In the genomic region with DNA sequence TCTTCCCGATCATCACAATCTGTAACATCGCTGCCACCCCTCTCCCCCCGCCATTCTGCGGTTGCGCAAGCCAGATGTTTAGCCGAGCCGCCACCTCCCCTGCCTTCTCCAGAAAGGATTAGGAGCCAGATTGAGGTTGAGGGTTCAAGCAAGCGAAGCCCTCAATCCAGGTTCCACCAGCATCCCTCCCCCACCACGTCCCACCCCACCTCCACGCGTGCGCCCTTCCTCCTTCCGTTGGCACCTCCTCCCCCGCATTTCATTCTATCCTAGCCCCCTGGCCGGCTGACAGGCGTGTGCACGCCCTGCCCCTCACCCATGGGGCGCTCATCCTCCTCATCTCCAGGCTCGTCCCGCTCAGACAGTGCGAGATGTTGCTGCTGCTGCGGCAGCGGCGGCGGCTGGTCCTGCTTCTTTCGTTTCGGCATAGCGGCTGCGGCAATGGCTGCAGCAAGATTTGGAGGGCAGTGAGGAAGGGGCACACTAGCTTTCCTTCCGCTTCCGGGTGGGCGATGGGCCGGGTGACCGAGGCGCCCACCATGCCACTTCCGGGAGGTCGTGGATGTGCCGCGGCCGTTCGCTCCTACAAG, we compare ENCODE assay signal across 7 mouse cellular contexts. TPM values are rescaled to one million over a fixed set of nuclear protein-coding genes. Genes with fewer than 3 reads are reported as not detected.
DNase-seq lines count a peak whose midpoint lies in the region; ATAC-seq and TF ChIP-seq lines count a peak whose summit lies in the region.

No protein-coding gene starts in this region.

- H3K4me1 ChIP-seq in megakaryocyte, embryonic 14.5 days = peaks cover 29% of the 10 kb centered on the region
- peaks cover 6% of the 10 kb centered on the region; the same call in 1 of the 2 replicates for H3K4me1 ChIP-seq in brown adipose tissue, adult 24 weeks (ENCODE audit: control insufficient read depth, insufficient read depth, insufficient read length, low read length)
- H3K4me1 ChIP-seq in forebrain, embryonic 15.5 days = peaks cover 22% of the 10 kb centered on the region
- peaks cover 10% of the 10 kb centered on the region; the same call in 1 of the 2 replicates for H3K4me1 ChIP-seq in lung, postnatal 0 days (ENCODE audit: insufficient read depth, low read depth, low read length)

- peak overlapping the region; percentile 86 for H3K4me2 ChIP-seq in forebrain, embryonic 15.5 days (replicated peaks)
- peak overlapping the region; percentile 88 for H3K4me2 ChIP-seq in lung, postnatal 0 days (replicated peaks; ENCODE audit: low read depth, low read length)

- TF ChIP-seq EP300 in lung, postnatal 0 days (IDR thresholded peaks at IDR 0.05) = no peak

- ATAC-seq in megakaryocyte, adult 5-6 weeks (ENCODE audit: poor library complexity, severe bottlenecking) = no peak; the same call in 1 of the 2 replicates
- peak; percentile 89 for ATAC-seq in forebrain, embryonic 15.5 days (replicated peaks)
- ATAC-seq in lung, postnatal 0 days = peak; percentile 66

- H3K27ac ChIP-seq in brown adipose tissue, adult 24 weeks (replicated peaks; ENCODE audit: low read depth, low read length) = peak overlapping the region; percentile 54
- H3K27ac ChIP-seq in forebrain, embryonic 15.5 days (replicated peaks) = peak overlapping the region; percentile 97
- peak overlapping the region; percentile 93 for H3K27ac ChIP-seq in lung, postnatal 0 days (ENCODE audit: low read length)

- DNase-seq in kidney, postnatal 14 days = peak; percentile 90
- DNase-seq in lung, postnatal 0 days (ENCODE audit: low spot score) = peak; percentile 27
- DNase-seq in right cerebral cortex, postnatal 4 days = peak; percentile 82

- TF ChIP-seq CTCF in lung, postnatal 0 days (IDR thresholded peaks at IDR 0.05) = peak; percentile 8; the same call in 1 of the 2 replicates

- no peaks in the 10 kb centered on the region for H3K9me3 ChIP-seq in megakaryocyte, embryonic 14.5 days
- H3K9me3 ChIP-seq in forebrain, embryonic 15.5 days = no peaks in the 10 kb centered on the region
- no peaks in the 10 kb centered on the region for H3K9me3 ChIP-seq in lung, postnatal 0 days (ENCODE audit: low read length)

- WGBS in forebrain, embryonic 15.5 days = 1% methylated on average over 41 of the region's 41 CpGs
- WGBS in lung, postnatal 0 days = under 1% methylated on average over 41 of the region's 41 CpGs

- H3K27me3 ChIP-seq in megakaryocyte, embryonic 14.5 days (replicated peaks) = no peaks in the 10 kb centered on the region
- no peaks in the 10 kb centered on the region for H3K27me3 ChIP-seq in forebrain, embryonic 15.5 days
- H3K27me3 ChIP-seq in lung, postnatal 0 days (replicated peaks; ENCODE audit: insufficient read depth, low read length) = no peaks in the 10 kb centered on the region

- peak overlapping the region; percentile 66 for H3K9ac ChIP-seq in forebrain, embryonic 15.5 days (replicated peaks)
- peak overlapping the region; percentile 76 for H3K9ac ChIP-seq in lung, postnatal 0 days (replicated peaks; ENCODE audit: low read depth)

- peaks cover 51% of the 10 kb centered on the region for H3K36me3 ChIP-seq in megakaryocyte, embryonic 14.5 days (replicated peaks; ENCODE audit: low read length)
- peaks cover 34% of the 10 kb centered on the region for H3K36me3 ChIP-seq in forebrain, embryonic 15.5 days
- peaks cover 10% of the 10 kb centered on the region; the same call in 1 of the 2 replicates for H3K36me3 ChIP-seq in lung, postnatal 0 days (ENCODE audit: insufficient read depth, low read length)

- H3K4me3 ChIP-seq in megakaryocyte, embryonic 14.5 days (replicated peaks) = peak overlapping the region; percentile 95
- peak overlapping the region; percentile 85 for H3K4me3 ChIP-seq in brown adipose tissue, adult 24 weeks (ENCODE audit: insufficient read depth, low read depth, low read length)
- peak overlapping the region; percentile 91 for H3K4me3 ChIP-seq in forebrain, embryonic 15.5 days
- H3K4me3 ChIP-seq in lung, postnatal 0 days (ENCODE audit: low read depth, low read length) = peak overlapping the region; percentile 88

RNA-seq across cellular contexts. Expression of gene Gnl1, which starts 0.7 kb away (rescaled TPM):
- 63.9 and 75.7 TPM in 2 replicates for polyA plus RNA-seq in megakaryocyte, embryonic 14.5 days (2012; ENCODE audit: insufficient read depth, low replicate concordance)
- total RNA-seq in megakaryocyte, adult 5-6 weeks (2015) = 5.0 and 6.4 TPM in 2 replicates
- total RNA-seq in megakaryocyte, adult 5-6 weeks (2017) = 11.3 and 13.9 TPM in 2 replicates
- 13.5 and 14.5 TPM in 2 replicates for polyA plus RNA-seq in brown adipose tissue, adult 24 weeks (2012; ENCODE audit: insufficient read depth, insufficient read length, missing spikeins)
- 57.0 and 59.2 TPM in 2 replicates for polyA plus RNA-seq in forebrain, embryonic 15.5 days (2015; fragmentation: Nextera tagmentation; extraction: Ambion mirVana)
- 29.6 and 32.1 TPM in 2 replicates for polyA plus RNA-seq in lung, postnatal 0 days (2015; fragmentation: Nextera tagmentation; extraction: Ambion mirVana)

RNA-seq across cellular contexts. Expression of gene Prr3, which starts 1.1 kb away (rescaled TPM):
- 11.4 and 13.7 TPM in 2 replicates for polyA plus RNA-seq in megakaryocyte, embryonic 14.5 days (2012; ENCODE audit: insufficient read depth, low replicate concordance)
- 7.5 and 8.9 TPM in 2 replicates for total RNA-seq in megakaryocyte, adult 5-6 weeks (2015)
- 2.8 and 8.5 TPM in 2 replicates for total RNA-seq in megakaryocyte, adult 5-6 weeks (2017)
- polyA plus RNA-seq in brown adipose tissue, adult 24 weeks (2012; ENCODE audit: insufficient read depth, insufficient read length, missing spikeins) = 5.3 and 6.8 TPM in 2 replicates
- polyA plus RNA-seq in forebrain, embryonic 15.5 days (2015; fragmentation: Nextera tagmentation; extraction: Ambion mirVana) = 76.8 and 92.2 TPM in 2 replicates
- polyA plus RNA-seq in lung, postnatal 0 days (2015; fragmentation: Nextera tagmentation; extraction: Ambion mirVana) = 12.6 and 12.9 TPM in 2 replicates

RNA-seq across cellular contexts. Expression of gene Abcf1, which starts 9.3 kb away (rescaled TPM):
- polyA plus RNA-seq in megakaryocyte, embryonic 14.5 days (2012; ENCODE audit: insufficient read depth, low replicate concordance) = 86.0 and 161 TPM in 2 replicates
- total RNA-seq in megakaryocyte, adult 5-6 weeks (2015) = 31.8 and 32.7 TPM in 2 replicates
- 101 and 128 TPM in 2 replicates for total RNA-seq in megakaryocyte, adult 5-6 weeks (2017)
- 69.2 and 77.7 TPM in 2 replicates for polyA plus RNA-seq in brown adipose tissue, adult 24 weeks (2012; ENCODE audit: insufficient read depth, insufficient read length, missing spikeins)
- polyA plus RNA-seq in forebrain, embryonic 15.5 days (2015; fragmentation: Nextera tagmentation; extraction: Ambion mirVana) = 88.3 and 90.3 TPM in 2 replicates
- polyA plus RNA-seq in lung, postnatal 0 days (2015; fragmentation: Nextera tagmentation; extraction: Ambion mirVana) = 61.2 and 67.8 TPM in 2 replicates

RNA-seq across cellular contexts. Expression of gene H2-T24, which starts 41.5 kb away (rescaled TPM):
- polyA plus RNA-seq in megakaryocyte, embryonic 14.5 days (2012; ENCODE audit: insufficient read depth, low replicate concordance) = 3.9 TPM in 1 of 2 replicates, not detected in the other
- 19.5 and 20.8 TPM in 2 replicates for total RNA-seq in megakaryocyte, adult 5-6 weeks (2015)
- total RNA-seq in megakaryocyte, adult 5-6 weeks (2017) = 85.4 and 88.2 TPM in 2 replicates
- 3.3 and 3.9 TPM in 2 replicates for polyA plus RNA-seq in brown adipose tissue, adult 24 weeks (2012; ENCODE audit: insufficient read depth, insufficient read length, missing spikeins)
- polyA plus RNA-seq in forebrain, embryonic 15.5 days (2015; fragmentation: Nextera tagmentation; extraction: Ambion mirVana) = 5.4 and 5.8 TPM in 2 replicates
- polyA plus RNA-seq in lung, postnatal 0 days (2015; fragmentation: Nextera tagmentation; extraction: Ambion mirVana) = 2.7 and 3.7 TPM in 2 replicates

RNA-seq across cellular contexts. Expression of gene H2-T23, which starts 53.7 kb away (rescaled TPM):
- polyA plus RNA-seq in megakaryocyte, embryonic 14.5 days (2012; ENCODE audit: insufficient read depth, low replicate concordance) = 13.8 and 44.0 TPM in 2 replicates
- total RNA-seq in megakaryocyte, adult 5-6 weeks (2015) = 211 and 216 TPM in 2 replicates
- total RNA-seq in megakaryocyte, adult 5-6 weeks (2017) = 185 and 224 TPM in 2 replicates
- 16.3 and 22.1 TPM in 2 replicates for polyA plus RNA-seq in brown adipose tissue, adult 24 weeks (2012; ENCODE audit: insufficient read depth, insufficient read length, missing spikeins)
- polyA plus RNA-seq in forebrain, embryonic 15.5 days (2015; fragmentation: Nextera tagmentation; extraction: Ambion mirVana) = 6.9 and 7.0 TPM in 2 replicates
- 50.4 and 53.1 TPM in 2 replicates for polyA plus RNA-seq in lung, postnatal 0 days (2015; fragmentation: Nextera tagmentation; extraction: Ambion mirVana)

Comparison
In these comparisons a context has a peak if more than half of its experiments do, and no peak if none do; other contexts are left out.
1. DNase-seq: peak in every context shown above with its lines; median percentile 90 in kidney, postnatal 14 days; 82 in right cerebral cortex, postnatal 4 days; 27 in lung, postnatal 0 days.